Mouse (Mus musculus) CD4-positive, CD25-positive, alpha-beta regulatory T cell, adult 2 months (primary cell): ENCODE data around the gene Btg1-ps2.
"Not testable (repeated sequence)": the region's sequence is repeated elsewhere in the genome, so short reads cannot be mapped to it uniquely, and the experiment has no call there.

Experiments used
- DNase-seq: peaks from one replicate; pipeline ENCODE4 v3.0.0-alpha.2; 2012; ENCODE audit warnings: low read depth, low spot score

The Btg1-ps2 gene

DNA sequence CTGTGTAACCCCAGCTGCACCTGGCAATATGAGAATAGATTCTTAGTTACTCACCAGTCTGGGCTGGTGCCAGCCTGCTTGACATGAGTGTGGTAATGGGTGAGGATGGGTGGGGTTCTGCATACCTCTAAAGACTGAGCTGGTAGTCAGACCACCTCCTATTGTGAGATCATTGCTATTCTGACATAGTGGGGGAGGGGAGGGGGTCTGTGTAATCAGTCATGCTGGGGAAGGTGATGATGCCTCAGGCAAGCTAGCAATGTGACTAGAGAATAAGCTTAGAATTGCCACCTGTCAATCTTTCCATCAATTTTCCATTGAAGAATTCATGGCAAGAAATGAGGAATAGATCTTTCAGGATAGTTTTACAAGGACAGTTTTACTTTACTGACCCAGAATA is at the start of gene Btg1-ps2:
Gene Btg1-ps2 (minus strand): TSS at position 101 of the 400 bp plus-strand sequence.
- not testable (repeated sequence) for DNase-seq

GRCm38 (mm10) chrX:38085041-38085440 is 42.1 kb upstream of the Btg1-ps2 start, which contains the start of gene Rhox11:
Rhox11 (minus strand) TSS chrX:38085141.
- no peak for DNase-seq

DNA sequence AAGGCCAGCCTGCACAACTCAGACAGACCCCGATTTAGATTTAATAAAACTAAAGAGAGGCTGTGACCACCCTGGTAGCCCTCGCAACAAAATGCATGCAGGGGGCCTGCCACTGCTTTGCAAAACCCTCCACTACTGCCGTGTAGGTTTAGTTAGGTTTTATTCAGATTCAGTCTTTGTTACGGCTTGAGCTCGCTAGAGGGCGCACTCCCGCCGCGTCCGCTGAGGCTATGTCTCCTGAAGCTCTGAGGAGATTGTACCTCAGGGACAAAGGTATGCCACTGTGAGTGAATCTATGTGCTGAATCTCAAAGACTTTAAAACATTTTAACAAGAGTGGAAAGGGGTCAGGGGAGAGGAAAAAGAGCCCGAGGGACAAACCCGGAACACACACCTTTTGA is 41.3 kb upstream of the Btg1-ps2 start:
- DNase-seq: peak; percentile 49

DNA sequence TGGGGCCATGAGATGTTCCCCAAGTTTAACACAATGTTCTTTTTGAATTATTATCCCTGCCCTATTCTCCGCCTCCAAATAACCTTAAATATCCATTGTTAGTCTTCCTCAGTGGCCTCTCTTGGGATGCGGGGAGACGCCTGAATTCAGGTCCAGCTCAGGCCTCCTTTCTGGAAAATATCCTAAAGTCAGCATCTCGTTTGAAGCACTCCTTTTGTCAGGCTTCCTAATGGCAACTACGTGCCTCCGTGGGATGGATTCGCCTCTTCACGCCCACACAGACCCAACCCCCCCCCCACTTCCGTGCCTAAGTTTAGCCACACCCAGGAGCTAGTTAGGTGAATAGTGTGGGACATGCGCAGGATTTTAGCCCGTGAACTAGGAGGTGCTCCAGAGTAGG is 23.3 kb upstream of the Btg1-ps2 start, which contains the start of gene Rhox10:
Gene Rhox10 (plus strand): TSS at position 301 of the 400 bp plus-strand sequence.
- no peak for DNase-seq

GRCm38 (mm10) chrX:38061544-38061943 is 18.6 kb upstream of the Btg1-ps2 start:
- DNase-seq: peak; percentile 39

DNA sequence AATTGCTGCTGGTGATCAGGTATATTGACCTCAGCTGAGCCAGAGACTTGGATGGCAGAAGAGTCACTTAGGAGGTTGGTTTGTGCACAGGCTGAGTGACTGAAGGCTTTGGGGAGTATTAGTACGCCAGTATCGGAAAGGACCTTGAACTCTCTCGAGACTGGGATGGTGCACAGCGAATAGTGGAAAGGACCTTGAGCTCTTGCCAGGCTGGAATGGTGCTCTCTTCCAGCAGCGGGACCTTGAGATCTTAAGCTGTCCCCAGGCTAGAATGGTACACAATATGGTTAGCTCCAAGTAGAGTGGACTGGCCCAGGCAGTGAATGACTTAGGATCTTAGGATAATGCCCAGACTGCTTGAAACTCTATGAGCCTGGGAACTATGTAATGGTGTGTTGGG is 3.2 kb downstream of the Btg1-ps2 start:
- no peak for DNase-seq

DNA sequence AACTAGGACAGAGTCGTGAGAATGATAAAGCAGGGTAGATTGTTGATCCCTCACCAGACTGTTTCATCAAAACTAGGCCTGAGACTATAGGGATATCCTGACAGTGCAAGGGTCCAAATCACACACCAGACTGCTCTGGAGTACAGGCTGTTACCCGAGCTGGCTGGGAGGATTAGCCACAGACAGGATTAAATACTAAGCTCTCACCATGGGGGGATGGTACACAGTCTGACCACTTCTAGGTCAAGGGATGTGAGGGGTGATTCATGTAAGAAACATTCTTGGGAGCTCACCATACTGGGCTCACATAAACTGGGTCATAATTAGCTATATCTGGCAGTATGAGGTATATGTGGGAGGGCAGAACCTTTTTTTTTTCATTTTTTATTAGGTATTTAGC is 9.1 kb downstream of the Btg1-ps2 start:
- DNase-seq: no peak

DNA sequence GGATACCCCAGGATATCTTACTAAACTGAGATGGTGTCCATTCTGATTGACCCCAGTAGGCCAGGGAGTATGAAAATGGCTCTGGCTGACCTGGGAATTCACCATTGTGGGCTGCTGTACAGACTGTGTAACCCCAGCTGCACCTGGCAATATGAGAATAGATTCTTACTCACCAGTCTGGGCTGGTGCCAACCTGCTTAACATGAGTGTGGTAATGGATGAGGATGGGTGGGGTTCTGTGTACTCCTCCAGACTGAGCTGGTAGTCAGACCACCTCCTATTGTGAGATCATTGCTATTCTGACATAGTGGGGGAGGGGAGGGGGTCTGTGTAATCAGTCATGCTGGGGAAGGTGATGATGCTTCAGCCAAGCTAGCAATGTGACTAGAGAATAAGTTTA is 24.3 kb downstream of the Btg1-ps2 start, which contains the start of gene Btg1-ps1:
Gene Btg1-ps1 (minus strand): TSS at position 219 of the 400 bp plus-strand sequence.
- DNase-seq: not testable (repeated sequence)

DNA sequence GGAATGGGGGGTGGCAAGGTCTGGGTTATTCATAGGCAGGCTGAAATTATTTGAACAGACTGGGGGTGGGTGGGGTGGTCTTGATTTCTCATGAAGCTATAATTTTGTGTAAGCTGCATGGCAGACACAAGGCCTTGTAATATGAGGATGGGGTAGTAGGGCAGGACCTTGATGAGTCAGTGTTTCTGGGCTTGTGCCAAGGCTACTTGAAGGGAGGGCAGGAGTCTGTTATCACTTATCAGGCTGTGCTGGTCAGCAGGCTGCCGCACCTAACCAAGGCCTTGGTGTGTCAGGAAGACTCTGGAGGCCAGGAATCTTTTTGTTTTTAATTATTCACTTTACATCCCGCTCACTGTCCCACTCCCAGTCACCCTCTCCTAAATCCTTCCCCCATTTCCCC is 34.2 kb downstream of the Btg1-ps2 start:
- DNase-seq: no peak
